In genomic region chr17:23762976-23763375, GRCm38 (mm10) we compare ENCODE assay signal across 33 mouse cellular contexts. TPM values are rescaled to one million over a fixed set of nuclear protein-coding genes. Genes with fewer than 3 reads are reported as not detected.
A peak's percentile ranks its signal among the peaks of the same experiment; 100 is the strongest.
DNase-seq lines count a peak whose midpoint lies in the region; ATAC-seq and TF ChIP-seq lines count a peak whose summit lies in the region.
"Had no signal": no experiment of that assay in that cellular context is flagged by ENCODE, and none has a peak within 500 bp of the region (broad histone marks: within the 10 kb centered on the region; RNA-seq: fewer than 3 reads in every experiment).

No protein-coding gene starts in this region.

- H3K4me3 ChIP-seq in forebrain, embryonic 15.5 days, result no peak overlapping the region
- H3K4me3 ChIP-seq in forebrain, postnatal 0 days (ENCODE audit: low read depth, low read length), result no peak overlapping the region
- H3K4me3 ChIP-seq in midbrain, embryonic 11.5 days (ENCODE audit: low read depth, low read length), result no peak overlapping the region
- H3K4me3 ChIP-seq in midbrain, postnatal 0 days (ENCODE audit: low read depth, low read length), result no peak overlapping the region
- H3K4me3 ChIP-seq: heart, embryonic 10.5 days; heart, embryonic 15.5 days; hindbrain, embryonic 13.5 days; left cerebral cortex, adult 2 months; liver, embryonic 12.5 days; megakaryocyte, embryonic 14.5 days; neural tube, embryonic 12.5 days had no signal

- H3K27ac ChIP-seq in forebrain, embryonic 15.5 days (replicated peaks), result no peak overlapping the region
- H3K27ac ChIP-seq in forebrain, postnatal 0 days (ENCODE audit: low read depth, low read length), result no peak overlapping the region
- H3K27ac ChIP-seq in midbrain, embryonic 11.5 days (ENCODE audit: low read depth, low read length), result no peak overlapping the region
- no peak overlapping the region for H3K27ac ChIP-seq in midbrain, postnatal 0 days (ENCODE audit: low read depth, low read length)
- H3K27ac ChIP-seq: heart, embryonic 10.5 days; heart, embryonic 15.5 days; hindbrain, embryonic 13.5 days; left cerebral cortex, adult 2 months; liver, embryonic 12.5 days; neural tube, embryonic 12.5 days had no signal

- H3K27me3 ChIP-seq in forebrain, embryonic 15.5 days, result no peaks in the 10 kb centered on the region
- no peaks in the 10 kb centered on the region for H3K27me3 ChIP-seq in forebrain, postnatal 0 days (ENCODE audit: insufficient read depth, low read length)
- no peaks in the 10 kb centered on the region for H3K27me3 ChIP-seq in midbrain, embryonic 11.5 days (ENCODE audit: control insufficient read depth, insufficient read depth, low read length)
- H3K27me3 ChIP-seq in midbrain, postnatal 0 days (ENCODE audit: insufficient read depth, low read length), result no peaks in the 10 kb centered on the region
- H3K27me3 ChIP-seq: heart, embryonic 15.5 days; hindbrain, embryonic 13.5 days; liver, embryonic 12.5 days; megakaryocyte, embryonic 14.5 days; neural tube, embryonic 12.5 days; Patski had no signal

- TF ChIP-seq CTCF in forebrain, postnatal 0 days (IDR thresholded peaks at IDR 0.05; ENCODE audit: low read depth), result no peak
- TF ChIP-seq CTCF in midbrain, postnatal 0 days (IDR thresholded peaks at IDR 0.05), result no peak

- no peaks in the 10 kb centered on the region for H3K9me3 ChIP-seq in forebrain, embryonic 15.5 days
- no peaks in the 10 kb centered on the region for H3K9me3 ChIP-seq in forebrain, postnatal 0 days (ENCODE audit: low read length)
- H3K9me3 ChIP-seq in midbrain, embryonic 11.5 days (ENCODE audit: control insufficient read depth, low read length), result no peaks in the 10 kb centered on the region
- no peaks in the 10 kb centered on the region for H3K9me3 ChIP-seq in midbrain, postnatal 0 days (ENCODE audit: low read length)
- H3K9me3 ChIP-seq: G1E; heart, embryonic 10.5 days; heart, embryonic 15.5 days; hindbrain, embryonic 13.5 days; liver, embryonic 12.5 days; megakaryocyte, embryonic 14.5 days; neural tube, embryonic 12.5 days had no signal

- no peak overlapping the region for H3K4me2 ChIP-seq in forebrain, embryonic 15.5 days (replicated peaks)
- no peak overlapping the region for H3K4me2 ChIP-seq in forebrain, postnatal 0 days (ENCODE audit: low read depth)
- H3K4me2 ChIP-seq in midbrain, embryonic 11.5 days, result no peak overlapping the region
- H3K4me2 ChIP-seq in midbrain, postnatal 0 days (ENCODE audit: low read depth, low read length, poor library complexity, severe bottlenecking), result no peak overlapping the region
- H3K4me2 ChIP-seq: heart, embryonic 15.5 days; hindbrain, embryonic 13.5 days; liver, embryonic 12.5 days; neural tube, embryonic 12.5 days had no signal

- DNase-seq in cerebellum, adult 11-12 months, result peak; percentile 65
- no peak for DNase-seq in cerebellum, adult 8-10 months
- DNase-seq in forebrain, postnatal 0 days, result no peak
- peak; percentile 44 for DNase-seq in midbrain, embryonic 11.5 days (ENCODE audit: low spot score, missing footprints)
- no peak for DNase-seq in midbrain, postnatal 0 days (ENCODE audit: low spot score)
- peak; percentile 76 to 77 for DNase-seq in cerebellum, postnatal 14 days
- DNase-seq in layer of hippocampus, postnatal 14 days (ENCODE audit: low spot score in 2 of 2), result no peak
- DNase-seq: adrenal gland, postnatal 10 days; gastrocnemius, postnatal 25 days; heart, adult 11 months; kidney, adult 11 months; kidney, postnatal 14 days; layer of hippocampus, adult 9-11 months; liver, postnatal 0 days; lung, postnatal 36 days; midbrain, embryonic 14.5 days; right cerebral cortex, adult 18-20 months; spleen, adult 18-20 months; thymus, adult 2 months; thymus, postnatal 36 days had no signal

- H3K4me1 ChIP-seq in forebrain, embryonic 15.5 days, result no peaks in the 10 kb centered on the region
- no peaks in the 10 kb centered on the region for H3K4me1 ChIP-seq in forebrain, postnatal 0 days (ENCODE audit: insufficient read depth)
- no peaks in the 10 kb centered on the region for H3K4me1 ChIP-seq in midbrain, embryonic 11.5 days (ENCODE audit: control insufficient read depth, insufficient read depth, low read length)
- H3K4me1 ChIP-seq in midbrain, postnatal 0 days (ENCODE audit: insufficient read depth, low read length), result no peaks in the 10 kb centered on the region
- H3K4me1 ChIP-seq: heart, embryonic 10.5 days; heart, embryonic 15.5 days; neural tube, embryonic 12.5 days had no signal

- peaks cover 38% of the 10 kb centered on the region for H3K36me3 ChIP-seq in forebrain, embryonic 15.5 days
- H3K36me3 ChIP-seq in forebrain, postnatal 0 days (ENCODE audit: insufficient read depth), result peaks cover 44% of the 10 kb centered on the region
- peaks cover 33% of the 10 kb centered on the region for H3K36me3 ChIP-seq in midbrain, embryonic 11.5 days (ENCODE audit: control insufficient read depth, insufficient read depth, low read length)
- peaks cover 43% of the 10 kb centered on the region for H3K36me3 ChIP-seq in midbrain, postnatal 0 days (ENCODE audit: insufficient read depth, low read length)

- ATAC-seq in forebrain, embryonic 15.5 days (replicated peaks), result 0 out of 2 replicates have a peak, but pooled peaks have one; percentile 42
- no peak for ATAC-seq in forebrain, postnatal 0 days
- ATAC-seq in midbrain, embryonic 11.5 days (ENCODE audit: low FRiP score), result no peak
- no peak for ATAC-seq in midbrain, postnatal 0 days (ENCODE audit: low FRiP score)
- ATAC-seq: inflammation-experienced regulatory T-cells, adult 6 months; liver, embryonic 12.5 days; liver, postnatal 0 days; Patski had no signal

- H3K9ac ChIP-seq in forebrain, embryonic 15.5 days (replicated peaks), result no peak overlapping the region
- H3K9ac ChIP-seq in forebrain, postnatal 0 days, result no peak overlapping the region
- H3K9ac ChIP-seq in midbrain, embryonic 11.5 days (ENCODE audit: low read length), result no peak overlapping the region
- no peak overlapping the region for H3K9ac ChIP-seq in midbrain, postnatal 0 days (replicated peaks; ENCODE audit: low read length, poor library complexity, severe bottlenecking)
- H3K9ac ChIP-seq: heart, embryonic 15.5 days; hindbrain, embryonic 13.5 days; liver, embryonic 12.5 days; liver, postnatal 0 days; neural tube, embryonic 12.5 days had no signal

- WGBS in forebrain, embryonic 15.5 days, result 79% methylated on average over 11 of the region's 11 CpGs
- 80% methylated on average over 11 of the region's 11 CpGs for WGBS in forebrain, postnatal 0 days
- 87% methylated on average over 11 of the region's 11 CpGs for WGBS in midbrain, embryonic 11.5 days
- WGBS in midbrain, postnatal 0 days, result 82% methylated on average over 11 of the region's 11 CpGs

RNA-seq across cellular contexts. Expression of gene Flywch1, which starts 8.4 kb away (rescaled TPM):
- polyA plus RNA-seq in forebrain, embryonic 15.5 days (2015; fragmentation: Nextera tagmentation; extraction: Ambion mirVana), result 162 and 164 TPM in 2 replicates
- 167 and 189 TPM in 2 replicates for total RNA-seq in forebrain, postnatal 0 days (2014; rRNA removed)
- polyA plus RNA-seq in forebrain, postnatal 0 days (2015; fragmentation: Nextera tagmentation; extraction: Ambion mirVana), result 117 and 135 TPM in 2 replicates
- polyA plus RNA-seq in midbrain, embryonic 11.5 days (2014; fragmentation: Nextera tagmentation; extraction: Ambion mirVana), result 125 and 142 TPM in 2 replicates
- 248 and 253 TPM in 2 replicates for total RNA-seq in midbrain, postnatal 0 days (2014; rRNA removed)
- 188 TPM in 2 replicates for polyA plus RNA-seq in midbrain, postnatal 0 days (2015; fragmentation: Nextera tagmentation; extraction: Ambion mirVana)
- total RNA-seq in layer of hippocampus, postnatal 14 days (2021), result 100 to 1,000 TPM; 159 to 169 TPM

RNA-seq across cellular contexts. Expression of gene Kremen2, which starts 17.3 kb away (rescaled TPM):
- polyA plus RNA-seq in forebrain, embryonic 15.5 days (2015; fragmentation: Nextera tagmentation; extraction: Ambion mirVana), result 0.48 and 0.50 TPM in 2 replicates
- 0.38 and 0.90 TPM in 2 replicates for total RNA-seq in forebrain, postnatal 0 days (2014; rRNA removed)
- polyA plus RNA-seq in forebrain, postnatal 0 days (2015; fragmentation: Nextera tagmentation; extraction: Ambion mirVana), result 0.23 and 0.82 TPM in 2 replicates
- 0.58 and 0.63 TPM in 2 replicates for polyA plus RNA-seq in midbrain, embryonic 11.5 days (2014; fragmentation: Nextera tagmentation; extraction: Ambion mirVana)
- total RNA-seq in midbrain, postnatal 0 days (2014; rRNA removed), result 0.38 and 2.5 TPM in 2 replicates
- 1.3 TPM in 2 replicates for polyA plus RNA-seq in midbrain, postnatal 0 days (2015; fragmentation: Nextera tagmentation; extraction: Ambion mirVana)
- under 1 TPM; 0.17 to 0.21 TPM for total RNA-seq in layer of hippocampus, postnatal 14 days (2021)
- total RNA-seq: adrenal gland, postnatal 10 days; gastrocnemius, adult 18-20 months; gastrocnemius, postnatal 25 days; heart, postnatal 25 days had no signal
- polyA plus RNA-seq: liver, postnatal 0 days; Patski had no signal

RNA-seq across cellular contexts. Expression of gene Paqr4, which starts 22.3 kb away (rescaled TPM):
- 39.4 and 39.7 TPM in 2 replicates for polyA plus RNA-seq in forebrain, embryonic 15.5 days (2015; fragmentation: Nextera tagmentation; extraction: Ambion mirVana)
- total RNA-seq in forebrain, postnatal 0 days (2014; rRNA removed), result 51.9 and 54.9 TPM in 2 replicates
- polyA plus RNA-seq in forebrain, postnatal 0 days (2015; fragmentation: Nextera tagmentation; extraction: Ambion mirVana), result 48.8 and 56.9 TPM in 2 replicates
- 29.5 and 30.2 TPM in 2 replicates for polyA plus RNA-seq in midbrain, embryonic 11.5 days (2014; fragmentation: Nextera tagmentation; extraction: Ambion mirVana)
- total RNA-seq in midbrain, postnatal 0 days (2014; rRNA removed), result 83.6 and 103 TPM in 2 replicates
- polyA plus RNA-seq in midbrain, postnatal 0 days (2015; fragmentation: Nextera tagmentation; extraction: Ambion mirVana), result 66.0 and 73.8 TPM in 2 replicates
- total RNA-seq in layer of hippocampus, postnatal 14 days (2021), result 10 to 100 TPM; 49.7 to 52.8 TPM

RNA-seq across cellular contexts. Expression of gene Flywch2, which starts 22.9 kb away (rescaled TPM):
- polyA plus RNA-seq in forebrain, embryonic 15.5 days (2015; fragmentation: Nextera tagmentation; extraction: Ambion mirVana), result 30.7 and 31.9 TPM in 2 replicates
- 55.0 and 69.2 TPM in 2 replicates for total RNA-seq in forebrain, postnatal 0 days (2014; rRNA removed)
- 77.4 and 79.2 TPM in 2 replicates for polyA plus RNA-seq in forebrain, postnatal 0 days (2015; fragmentation: Nextera tagmentation; extraction: Ambion mirVana)
- polyA plus RNA-seq in midbrain, embryonic 11.5 days (2014; fragmentation: Nextera tagmentation; extraction: Ambion mirVana), result 20.4 and 20.9 TPM in 2 replicates
- 94.8 and 96.5 TPM in 2 replicates for total RNA-seq in midbrain, postnatal 0 days (2014; rRNA removed)
- polyA plus RNA-seq in midbrain, postnatal 0 days (2015; fragmentation: Nextera tagmentation; extraction: Ambion mirVana), result 128 and 133 TPM in 2 replicates
- total RNA-seq in layer of hippocampus, postnatal 14 days (2021), result 10 to 100 TPM; 24.5 to 25.3 TPM
- total RNA-seq: G1E; gastrocnemius, adult 18-20 months had no signal
- polyA plus RNA-seq: G1E had no signal

RNA-seq across cellular contexts. Expression of gene Srrm2, which starts 27.4 kb away (rescaled TPM):
- polyA plus RNA-seq in forebrain, embryonic 15.5 days (2015; fragmentation: Nextera tagmentation; extraction: Ambion mirVana), result 562 and 569 TPM in 2 replicates
- 106 and 147 TPM in 2 replicates for total RNA-seq in forebrain, postnatal 0 days (2014; rRNA removed)
- polyA plus RNA-seq in forebrain, postnatal 0 days (2015; fragmentation: Nextera tagmentation; extraction: Ambion mirVana), result 218 and 384 TPM in 2 replicates
- polyA plus RNA-seq in midbrain, embryonic 11.5 days (2014; fragmentation: Nextera tagmentation; extraction: Ambion mirVana), result 408 and 439 TPM in 2 replicates
- total RNA-seq in midbrain, postnatal 0 days (2014; rRNA removed), result 162 and 196 TPM in 2 replicates
- 351 and 443 TPM in 2 replicates for polyA plus RNA-seq in midbrain, postnatal 0 days (2015; fragmentation: Nextera tagmentation; extraction: Ambion mirVana)
- total RNA-seq in layer of hippocampus, postnatal 14 days (2021), result 100 to 1,000 TPM; 502 to 591 TPM

Comparison
In these comparisons a context has a peak if more than half of its experiments do, and no peak if none do; other contexts are left out.
1. DNase-seq: peak in cerebellum, adult 11-12 months (single experiment), midbrain, embryonic 11.5 days (single experiment) and cerebellum, postnatal 14 days (2 of 2); none in cerebellum, adult 8-10 months (single experiment), forebrain, postnatal 0 days (single experiment), midbrain, postnatal 0 days (single experiment) and layer of hippocampus, postnatal 14 days (0 of 2).